ENCODE assay signal across 21 mouse cellular contexts in the genomic region with DNA sequence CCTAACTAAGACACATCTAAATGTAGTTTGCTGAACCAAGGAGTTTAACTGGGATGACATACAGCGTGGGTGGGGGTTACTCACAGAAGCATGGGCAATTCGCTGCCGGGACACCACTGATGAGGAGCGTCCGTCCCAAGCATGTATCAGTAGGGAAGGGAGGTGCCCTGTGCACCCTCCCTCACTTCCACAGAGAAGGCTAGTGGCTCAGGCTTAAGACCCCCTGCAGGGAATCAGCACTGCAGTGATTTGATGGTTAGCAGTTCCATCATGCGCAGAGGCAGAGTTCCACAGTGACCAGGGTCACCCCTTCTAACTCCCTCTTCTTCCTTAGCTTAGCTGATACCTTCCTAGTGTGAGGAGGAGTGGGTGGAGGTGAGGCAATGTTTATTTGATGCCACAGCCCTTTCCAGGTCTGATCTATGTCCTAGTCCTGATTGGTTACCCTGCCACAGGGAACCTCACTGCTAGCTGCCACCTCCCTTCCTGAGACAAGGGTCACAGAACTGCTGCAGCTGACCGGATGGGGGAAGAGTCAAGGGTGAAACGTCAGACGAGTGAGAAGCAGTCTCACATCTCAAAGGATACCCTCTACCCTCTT. TPM values are rescaled to one million over a fixed set of nuclear protein-coding genes. Genes with fewer than 3 reads are reported as not detected.
DNase-seq lines count a peak whose midpoint lies in the region; ATAC-seq lines count a peak whose summit lies in the region.
"Had no signal": no experiment of that assay in that cellular context is flagged by ENCODE, and none has a peak within 500 bp of the region (broad histone marks: within the 10 kb centered on the region; RNA-seq: fewer than 3 reads in every experiment).

No protein-coding gene starts in this region.

- 67% methylated on average over 9 of the region's 9 CpGs for WGBS in heart, embryonic 12.5 days
- 54% methylated on average over 9 of the region's 9 CpGs for WGBS in liver, embryonic 13.5 days (ENCODE audit: insufficient replicate concordance)
- WGBS in liver, embryonic 12.5 days (ENCODE audit: insufficient replicate concordance) = 52% methylated on average over 9 of the region's 9 CpGs

- intact Hi-C loops in heart, postnatal 36 days (cut with DNase I) = no loop called here

- no peak for ATAC-seq in heart, embryonic 12.5 days (ENCODE audit: insufficient number of reproducible peaks, low FRiP score)
- 0 out of 2 replicates have a peak, but pooled peaks have one; percentile 15 for ATAC-seq in liver, embryonic 13.5 days (ENCODE audit: low read depth)
- ATAC-seq in liver, embryonic 12.5 days = no peak
- peak; percentile 19 for ATAC-seq in monocyte, adult 5-6 weeks (replicated peaks; ENCODE audit: insufficient number of reproducible peaks, low FRiP score, low TSS enrichment, poor library complexity, severe bottlenecking)
- ATAC-seq: forebrain, postnatal 0 days had no signal

- no peak overlapping the region for H3K4me2 ChIP-seq in heart, embryonic 12.5 days
- no peak overlapping the region for H3K4me2 ChIP-seq in liver, embryonic 13.5 days
- no peak overlapping the region for H3K4me2 ChIP-seq in liver, embryonic 12.5 days
- H3K4me2 ChIP-seq: embryonic facial prominence, embryonic 13.5 days; hindbrain, embryonic 12.5 days; midbrain, embryonic 12.5 days had no signal

- peak; percentile 87 for DNase-seq in heart, adult 11 months
- DNase-seq in liver, embryonic 13.5 days = no peak
- DNase-seq in ZHBTc4 (ENCODE audit: low read depth, low spot score) = peak; percentile 53
- no peak for DNase-seq in heart, postnatal 36 days
- DNase-seq in frontal cortex, postnatal 14 days (ENCODE audit: low spot score in 2 of 2) = no peak
- DNase-seq: adrenal gland, adult 2 months; cerebellum, adult 8-10 months; forebrain, postnatal 0 days; gastrocnemius, adult 2 months; heart, postnatal 10 days; kidney, adult 8-10 months; right cerebral cortex, postnatal 14 days; thymus, adult 18-20 months; thymus, postnatal 4 days had no signal

- no peaks in the 10 kb centered on the region for H3K27me3 ChIP-seq in heart, embryonic 12.5 days (replicated peaks)
- H3K27me3 ChIP-seq in liver, embryonic 13.5 days = no peaks in the 10 kb centered on the region
- H3K27me3 ChIP-seq in liver, embryonic 12.5 days (replicated peaks) = no peaks in the 10 kb centered on the region
- H3K27me3 ChIP-seq: embryonic facial prominence, embryonic 13.5 days; hindbrain, embryonic 12.5 days; midbrain, embryonic 12.5 days had no signal

- H3K36me3 ChIP-seq in heart, embryonic 12.5 days = peaks cover 6% of the 10 kb centered on the region
- no peaks in the 10 kb centered on the region for H3K36me3 ChIP-seq in liver, embryonic 13.5 days
- H3K36me3 ChIP-seq in liver, embryonic 12.5 days = no peaks in the 10 kb centered on the region
- H3K36me3 ChIP-seq: embryonic facial prominence, embryonic 13.5 days; midbrain, embryonic 12.5 days had no signal

- H3K4me1 ChIP-seq in heart, embryonic 12.5 days (replicated peaks) = peaks cover 29% of the 10 kb centered on the region
- peaks cover 17% of the 10 kb centered on the region for H3K4me1 ChIP-seq in liver, embryonic 13.5 days (replicated peaks)
- H3K4me1 ChIP-seq in liver, embryonic 12.5 days = peaks cover 13% of the 10 kb centered on the region

- no peak overlapping the region for H3K4me3 ChIP-seq in heart, embryonic 12.5 days
- H3K4me3 ChIP-seq in liver, embryonic 13.5 days (replicated peaks) = no peak overlapping the region
- H3K4me3 ChIP-seq in liver, embryonic 12.5 days = no peak overlapping the region
- H3K4me3 ChIP-seq: embryonic facial prominence, embryonic 13.5 days; gastrocnemius, adult 2 months; hindbrain, embryonic 12.5 days; midbrain, embryonic 12.5 days had no signal

- no peaks in the 10 kb centered on the region for H3K9me3 ChIP-seq in heart, embryonic 12.5 days (replicated peaks)
- no peaks in the 10 kb centered on the region for H3K9me3 ChIP-seq in liver, embryonic 13.5 days (replicated peaks)
- H3K9me3 ChIP-seq in liver, embryonic 12.5 days (replicated peaks) = no peaks in the 10 kb centered on the region
- H3K9me3 ChIP-seq: embryonic facial prominence, embryonic 13.5 days; hindbrain, embryonic 12.5 days; midbrain, embryonic 12.5 days had no signal

- no peak overlapping the region for H3K27ac ChIP-seq in heart, embryonic 12.5 days (ENCODE audit: poor library complexity, severe bottlenecking)
- no peak overlapping the region for H3K27ac ChIP-seq in liver, embryonic 13.5 days
- H3K27ac ChIP-seq in liver, embryonic 12.5 days = no peak overlapping the region
- H3K27ac ChIP-seq: embryonic facial prominence, embryonic 13.5 days; gastrocnemius, adult 2 months; hindbrain, embryonic 12.5 days; midbrain, embryonic 12.5 days had no signal

- H3K9ac ChIP-seq in heart, embryonic 12.5 days = no peak overlapping the region
- no peak overlapping the region for H3K9ac ChIP-seq in liver, embryonic 13.5 days
- H3K9ac ChIP-seq in liver, embryonic 12.5 days = no peak overlapping the region
- H3K9ac ChIP-seq: embryonic facial prominence, embryonic 13.5 days; forebrain, postnatal 0 days; hindbrain, embryonic 12.5 days; midbrain, embryonic 12.5 days had no signal

RNA-seq across cellular contexts. Expression of gene F3, which starts 15.5 kb away (rescaled TPM):
- polyA plus RNA-seq in heart, embryonic 12.5 days (2016; fragmentation: Nextera tagmentation; extraction: Ambion mirVana) = 6.3 and 9.1 TPM in 2 replicates
- 0.48 and 0.52 TPM in 2 replicates for polyA plus RNA-seq in liver, embryonic 13.5 days (2015; fragmentation: Nextera tagmentation; extraction: Ambion mirVana)
- polyA plus RNA-seq in liver, embryonic 12.5 days (2016; fragmentation: Nextera tagmentation; extraction: Ambion mirVana) = 0.42 and 0.43 TPM in 2 replicates
- total RNA-seq in monocyte, adult 5-6 weeks (2017) = not detected in 3 replicates
- total RNA-seq in heart, postnatal 36 days (2021) = 10 to 100 TPM; 23.7 to 30.5 TPM
- total RNA-seq: MEL had no signal

Comparison
In these comparisons a context has a peak if more than half of its experiments do, and no peak if none do; other contexts are left out.
1. DNase-seq: peak in heart, adult 11 months (single experiment) and ZHBTc4 (single experiment); none in liver, embryonic 13.5 days (single experiment), heart, postnatal 36 days (0 of 2) and frontal cortex, postnatal 14 days (0 of 2).
2. ATAC-seq: peak in liver, embryonic 13.5 days (single experiment) and monocyte, adult 5-6 weeks (single experiment); none in heart, embryonic 12.5 days (single experiment) and liver, embryonic 12.5 days (single experiment).